Mouse (Mus musculus) adrenal gland (tissue): ENCODE data around the gene Igsf3.

Source experiments
- intact Hi-C: fragments of 180-260 bp; cut with DNase I; formaldehyde crosslinking; loops from one replicate; pipeline ENCODE4 v1.15.1; 2025
- long read RNA-seq, 2 experiments: library from polyadenylated mRNA; unstranded; transcript quantifications; one replicate each; pipeline ENCODE4 v2.0.0; 2020; ENCODE audit warnings: borderline replicate concordance in 1 of 2; ENCODE audit not compliant: insufficient replicate concordance in 1 of 2

Igsf3 gene
- long read RNA-seq, experiment 1, partial matches to known transcripts = 0 of 1 reads
- long read RNA-seq, experiment 1, other reads (novel, unspliced or antisense) = 1 of 1 reads
- long read RNA-seq, experiment 2, partial matches to known transcripts = 0 of 3 reads
- long read RNA-seq, experiment 2, other reads (novel, unspliced or antisense) = 3 of 3 reads

GRCm38 (mm10) chr3:101376538-101377247, at the start of gene Igsf3:
Gene Igsf3, plus strand, starts transcription at chr3:101377083.
- intact Hi-C loops = no loop called here

- intact Hi-C loops = no loop called here
These were observed 49.6 kb upstream of the Igsf3 start for GRCm38 (mm10) chr3:101327248-101327647.

- intact Hi-C loops = no loop called here
These were observed 48.3 kb upstream of the Igsf3 start for GRCm38 (mm10) chr3:101328617-101329016.

GRCm38 (mm10) chr3:101343199-101343924, 33.5 kb upstream of the Igsf3 start:
- intact Hi-C loops = no loop called here

- intact Hi-C loops = no loop called here
These were observed 32.6 kb upstream of the Igsf3 start for GRCm38 (mm10) chr3:101344246-101344645.

- intact Hi-C loops = no loop called here
These were observed 31.6 kb upstream of the Igsf3 start for GRCm38 (mm10) chr3:101345299-101345698.

- intact Hi-C loops = no loop called here
These were observed 30.1 kb upstream of the Igsf3 start for GRCm38 (mm10) chr3:101346806-101347205.

- intact Hi-C loops = no loop called here
These were observed 28.3 kb upstream of the Igsf3 start for GRCm38 (mm10) chr3:101348501-101349161.

- intact Hi-C loops = no loop called here
These were observed 27.2 kb upstream of the Igsf3 start for GRCm38 (mm10) chr3:101349542-101350307.

GRCm38 (mm10) chr3:101350406-101350805, 26.5 kb upstream of the Igsf3 start:
- intact Hi-C loops = no loop called here

- intact Hi-C loops = no loop called here
These were observed 22.4 kb upstream of the Igsf3 start for GRCm38 (mm10) chr3:101354490-101354889.

GRCm38 (mm10) chr3:101355702-101356101, 21.2 kb upstream of the Igsf3 start:
- intact Hi-C loops = no loop called here

- intact Hi-C loops = no loop called here
These were observed 20.0 kb upstream of the Igsf3 start for GRCm38 (mm10) chr3:101356583-101357553.

- intact Hi-C loops = no loop called here
These were observed 16.1 kb upstream of the Igsf3 start for GRCm38 (mm10) chr3:101360832-101361231.

- intact Hi-C loops = no loop called here
These were observed 14.5 kb upstream of the Igsf3 start for GRCm38 (mm10) chr3:101362391-101362790.

GRCm38 (mm10) chr3:101363574-101363973, 13.3 kb upstream of the Igsf3 start:
- intact Hi-C loops = no loop called here

- intact Hi-C loops = no loop called here
These were observed 11.7 kb upstream of the Igsf3 start for GRCm38 (mm10) chr3:101365081-101365612.

- intact Hi-C loops = no loop called here
These were observed 11.0 kb upstream of the Igsf3 start for GRCm38 (mm10) chr3:101365911-101366310.

GRCm38 (mm10) chr3:101367372-101367771, 9.5 kb upstream of the Igsf3 start:
- intact Hi-C loops = no loop called here
